Mouse (Mus musculus) MEL (cell line): ENCODE data around the gene Krtap27-1.

Experiments used
- CTCF ChIP-seq, 3 experiments: IDR thresholded peaks in 2 of 3; conservative IDR thresholded peaks in 1 of 3; 2 replicates each; pipeline ENCODE4 v1.5.1; 2011 to 2012; ENCODE audit warnings: low read length in 3 of 3, low read depth in 2 of 3, mild to moderate bottlenecking in 2 of 3, improper control_type of control experiment in 1 of 3, inconsistent platforms in 1 of 3, mixed read lengths in 1 of 3, moderate library complexity in 1 of 3; ENCODE audit not compliant: control insufficient read depth in 1 of 3, insufficient read depth in 1 of 3, poor library complexity in 1 of 3, severe bottlenecking in 1 of 3
- E2F4 ChIP-seq: IDR thresholded peaks from 2 replicates; pipeline ENCODE4 v1.6.1; 2011; ENCODE audit warnings: low read depth, low read length, improper control_type of control experiment, borderline replicate concordance
- HCFC1 ChIP-seq: IDR thresholded peaks from 2 replicates; pipeline ENCODE4 v1.6.1; 2012; ENCODE audit warnings: low read depth, mild to moderate bottlenecking, inconsistent platforms, low read length, improper control_type of control experiment, moderate library complexity
- JUND ChIP-seq: IDR thresholded peaks from 2 replicates; pipeline ENCODE4 v1.6.1; 2011; ENCODE audit warnings: low read depth, mild to moderate bottlenecking, improper control_type of control experiment, low read length
- MXI1 ChIP-seq: IDR thresholded peaks from 2 replicates; pipeline ENCODE4 v1.6.1; 2011; ENCODE audit warnings: mild to moderate bottlenecking, low read depth, low read length, improper control_type of control experiment
- POLR2A ChIP-seq, 2 experiments: IDR thresholded peaks; 2 replicates each; pipeline ENCODE4 v1.6.1; 2011 to 2012; ENCODE audit warnings: low read length in 2 of 2, mild to moderate bottlenecking in 2 of 2, control low read depth in 1 of 2, improper control_type of control experiment in 1 of 2, low read depth in 1 of 2, moderate library complexity in 1 of 2; ENCODE audit not compliant: control insufficient read depth in 1 of 2, insufficient read depth in 1 of 2, poor library complexity in 1 of 2
- RCOR1 ChIP-seq: IDR thresholded peaks from 2 replicates; pipeline ENCODE4 v1.6.1; 2012; ENCODE audit warnings: low read depth, mild to moderate bottlenecking, inconsistent platforms, low read length, improper control_type of control experiment

DNA sequence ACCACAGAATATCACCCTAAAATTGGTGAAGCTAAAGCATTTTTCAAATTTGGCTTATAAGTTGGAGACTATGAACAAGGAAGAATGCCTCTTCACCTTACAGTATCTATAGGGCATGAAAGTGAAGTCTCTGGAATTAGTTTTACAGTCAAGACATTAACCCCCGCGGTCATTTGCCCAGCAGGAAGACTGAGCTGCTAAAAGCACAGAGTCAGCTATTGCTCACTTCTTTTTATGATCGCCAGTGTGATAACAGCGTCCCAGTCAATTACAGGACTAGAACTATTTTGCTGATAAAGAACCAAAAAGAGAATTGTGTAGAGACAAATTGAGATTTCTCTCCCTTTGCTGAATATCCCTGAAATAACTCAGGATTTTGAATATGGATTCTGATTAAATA, 24.8 kb upstream of the Krtap27-1 start:
- no peak for TF ChIP-seq JUND
- TF ChIP-seq CTCF (IDR thresholded peaks at IDR 0.05 in 2 of 3, conservative IDR thresholded peaks at IDR 0.05 in 1 of 3; ENCODE audit: control insufficient read depth in 1 of 3, insufficient read depth in 1 of 3, low read depth in 2 of 3, low read length in 3 of 3, poor library complexity in 1 of 3, severe bottlenecking in 1 of 3): no peak
- TF ChIP-seq RCOR1: no peak
- no peak for TF ChIP-seq MXI1
- no peak for TF ChIP-seq E2F4
- TF ChIP-seq HCFC1: no peak
- no peak for TF ChIP-seq POLR2A (IDR thresholded peaks at IDR 0.05; ENCODE audit: control insufficient read depth in 1 of 2, insufficient read depth in 1 of 2, low read depth in 1 of 2, low read length in 2 of 2, poor library complexity in 1 of 2)
